Mouse (Mus musculus): Measurements from ENCODE around the gene Ano3.

DNA sequence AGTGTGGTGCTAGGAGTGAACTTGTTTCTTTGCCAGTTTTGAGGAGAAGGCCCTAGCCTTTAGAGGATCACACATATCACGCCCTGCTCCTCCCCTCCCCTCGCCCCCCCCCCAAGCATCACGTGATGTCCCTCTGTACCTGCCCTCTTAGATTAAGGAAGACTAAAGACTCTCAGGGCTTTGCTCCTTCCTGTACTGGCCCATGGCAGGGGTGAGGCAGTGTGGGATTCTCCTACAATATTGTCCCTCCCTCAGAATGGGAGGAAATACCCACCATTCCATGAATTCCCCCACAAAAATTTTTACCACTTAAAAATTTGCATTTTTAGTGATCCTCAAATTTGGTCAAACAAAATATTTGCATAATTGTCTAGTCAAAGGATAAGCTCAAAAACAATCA is 85.1 kb downstream of the Ano3 start:
- no peak for TF ChIP-seq CTCF (IDR thresholded peaks at IDR 0.05; ENCODE audit: control insufficient read depth, insufficient read depth, low read length)
- TF ChIP-seq POLR2A (IDR thresholded peaks at IDR 0.05; ENCODE audit: borderline replicate concordance, control insufficient read depth, low read depth, low read length): no peak

All from bone marrow, adult 2 months (tissue).